1 mouse cellular context compared by ENCODE assay signal in the genomic region with DNA sequence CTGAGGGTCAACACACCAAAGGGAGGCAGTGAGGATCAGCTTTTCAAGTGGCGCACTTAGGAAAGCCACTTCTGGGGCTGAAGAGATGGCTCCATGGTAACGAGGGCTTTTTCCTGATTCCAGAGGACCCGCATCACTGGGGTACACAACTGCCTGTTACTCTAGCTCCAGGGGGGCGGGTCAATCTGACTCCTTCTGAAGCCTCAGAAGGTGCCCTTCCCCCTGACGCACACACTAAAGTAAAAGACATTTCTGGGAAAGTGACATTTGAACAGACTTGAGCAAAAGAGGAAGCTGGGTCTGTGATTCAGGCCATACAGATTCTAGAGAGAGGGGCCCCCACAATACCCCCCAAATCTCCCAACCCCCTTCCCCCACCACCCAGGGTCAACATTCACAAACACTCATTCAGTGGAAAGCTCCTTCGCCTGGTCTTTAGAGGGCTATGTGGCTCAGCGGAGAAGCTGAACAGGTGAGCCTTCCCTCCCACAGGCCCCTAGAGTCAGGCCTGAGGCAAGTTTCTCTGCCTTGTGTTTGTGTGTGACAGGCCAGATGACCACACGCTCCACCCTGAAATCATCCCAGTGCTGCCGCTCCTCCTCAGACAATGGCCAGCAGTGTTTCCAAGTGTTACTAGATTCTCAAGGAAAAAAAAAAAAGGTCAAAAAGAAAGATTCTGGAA.
TF ChIP-seq lines count a peak whose summit lies in the region.

No protein-coding gene starts in this region.

TF ChIP-seq in CH12.LX, 34 proteins besides CTCF, POLR2A, EP300 and RAD21 (continued from another document):
- TF ChIP-seq ETS1 (conservative IDR thresholded peaks at IDR 0.05; ENCODE audit: low read depth, low read length): peak; percentile 47; the same call in 1 of the 2 replicates
- TF ChIP-seq IRF4 (IDR thresholded peaks at IDR 0.05; ENCODE audit: low read depth, low read length): no peak; the same call in 1 of the 2 replicates
- TF ChIP-seq TCF12 (IDR thresholded peaks at IDR 0.05; ENCODE audit: low read depth, low read length): 0 out of 2 replicates have a peak, but pooled peaks have one; percentile 24
- no peak for TF ChIP-seq PAX5 (IDR thresholded peaks at IDR 0.05; ENCODE audit: low read length)
- 0 out of 2 replicates have a peak, but pooled peaks have one; percentile 40 for TF ChIP-seq MAZ (IDR thresholded peaks at IDR 0.05; ENCODE audit: low read depth, low read length)
- TF ChIP-seq UBTF (IDR thresholded peaks at IDR 0.05; ENCODE audit: low read depth, low read length): no peak
